Mouse (Mus musculus) midbrain, embryonic 14.5 days (tissue): Measurements from ENCODE around the gene Rbm26. TPM values are rescaled to one million over a fixed set of nuclear protein-coding genes. Genes with fewer than 3 reads are reported as not detected.
A peak's percentile ranks its signal among the peaks of the same experiment; 100 is the strongest.

Experiments
- ATAC-seq: fragments of 200-750 bp; cut with Nextera tagmentation; 2 replicates; pipeline ENCODE4 v1.8.0; 2017; ENCODE audit warnings: moderate number of reproducible peaks, moderate library complexity; ENCODE audit not compliant: low FRiP score, low TSS enrichment
- DNase-seq: peaks from one replicate; pipeline ENCODE4 v3.0.0-alpha.2; 2015
- H3K27ac ChIP-seq: fragments of 300-500 bp; sonication (generic); replicated peaks from 2 replicates; pipeline ENCODE4 v1.5.1; 2014; ENCODE audit warnings: mild to moderate bottlenecking, low read depth, low read length, moderate library complexity
- H3K27me3 ChIP-seq: fragments of 300-500 bp; sonication (generic); 2 replicates; pipeline ENCODE4 v1.6.1; 2014; ENCODE audit warnings: low read length, control low read depth, mixed read lengths; ENCODE audit not compliant: control insufficient read depth, insufficient read depth
- H3K36me3 ChIP-seq: fragments of 300-500 bp; sonication (generic); 2 replicates; pipeline ENCODE4 v1.6.1; 2014; ENCODE audit warnings: low read length, control low read depth; ENCODE audit not compliant: control insufficient read depth, insufficient read depth
- H3K4me1 ChIP-seq: fragments of 300-500 bp; sonication (generic); 2 replicates; pipeline ENCODE4 v1.6.1; 2014; ENCODE audit warnings: mild to moderate bottlenecking, antibody characterized with exemption, low read length, control low read depth; ENCODE audit not compliant: control insufficient read depth, insufficient read depth
- H3K4me2 ChIP-seq: fragments of 300-500 bp; sonication (generic); 2 replicates; pipeline ENCODE4 v1.6.1; 2014; ENCODE audit warnings: mild to moderate bottlenecking, low read length, moderate library complexity
- H3K4me3 ChIP-seq: fragments of 300-500 bp; sonication (generic); replicated peaks from 2 replicates; pipeline ENCODE4 v1.5.1; 2014; ENCODE audit warnings: low read depth, low read length
- H3K9ac ChIP-seq: fragments of 300-500 bp; sonication (generic); replicated peaks from 2 replicates; pipeline ENCODE4 v1.6.1; 2014; ENCODE audit warnings: mild to moderate bottlenecking, low read length, moderate library complexity
- H3K9me3 ChIP-seq: fragments of 300-500 bp; sonication (generic); 2 replicates; pipeline ENCODE4 v1.6.1; 2016; ENCODE audit warnings: low read length, control low read depth, mixed read lengths; ENCODE audit not compliant: control insufficient read depth
- WGBS: fragments of 180-500 bp; shearing (Covaris S2); extraction: QIAGEN DNeasy Blood & Tissue Kit; methylation state at CpG from one replicate; pipeline ENCODE4 v1.1.7; 2014; 5-methylcytosine and 5-hydroxymethylcytosine counted together
- polyA plus RNA-seq: library from polyadenylated mRNA; unstranded; fragments of >200 nt; fragmentation: Nextera tagmentation; extraction: Ambion mirVana; gene quantifications from 2 replicates; pipeline ENCODE4 v1.2.1, GENCODE M21; 2014

The Rbm26 gene
- polyA plus RNA-seq, 1 experiment from 2014 or later = 47.3 TPM

GRCm38 (mm10) chr14:105074376-105074775 is 102.8 kb downstream of the Rbm26 start:
- 94% methylated on average over 7 of the region's 7 CpGs for WGBS

GRCm38 (mm10) chr14:105071010-105071509 is 106.1 kb downstream of the Rbm26 start:
- DNase-seq (peak; percentile 35), ATAC-seq (no peak)
- H3K9me3 ChIP-seq = no peaks in the 10 kb centered on the region
- H3K4me1 ChIP-seq = no peaks in the 10 kb centered on the region
- H3K9ac ChIP-seq = no peak overlapping the region
- no peak overlapping the region for H3K4me2 ChIP-seq
- H3K4me3 ChIP-seq = no peak overlapping the region
- H3K27ac ChIP-seq = no peak overlapping the region
- no peaks in the 10 kb centered on the region for H3K36me3 ChIP-seq
- 41% methylated on average over 14 of the region's 14 CpGs for WGBS
- H3K27me3 ChIP-seq = no peaks in the 10 kb centered on the region

More at GRCm38 (mm10) chr14:105074376-105074775, 102.8 kb downstream of the Rbm26 start:
- Histone ChIP-seq H3K4me2 (no peak overlapping the region), H3K36me3 (no peaks in the 10 kb centered on the region), H3K4me3 (no peak overlapping the region), H3K9ac (no peak overlapping the region), H3K27ac (no peak overlapping the region), H3K9me3 (no peaks in the 10 kb centered on the region), H3K27me3 (no peaks in the 10 kb centered on the region), H3K4me1 (no peaks in the 10 kb centered on the region)
- ATAC-seq (no peak), DNase-seq (no peak)

GRCm38 (mm10) chr14:105070258-105071009 is 106.7 kb downstream of the Rbm26 start:
- no peak for ATAC-seq
- DNase-seq = peak; percentile 20
- Histone ChIP-seq H3K27ac (no peak overlapping the region), H3K9me3 (no peaks in the 10 kb centered on the region), H3K36me3 (no peaks in the 10 kb centered on the region), H3K4me3 (no peak overlapping the region), H3K9ac (no peak overlapping the region), H3K4me2 (no peak overlapping the region), H3K27me3 (no peaks in the 10 kb centered on the region), H3K4me1 (no peaks in the 10 kb centered on the region)
- WGBS = 67% methylated on average over 11 of the region's 11 CpGs

- WGBS = 76% methylated on average over 5 of the region's 5 CpGs
- ATAC-seq (no peak), DNase-seq (no peak)
- H3K4me1 ChIP-seq = no peaks in the 10 kb centered on the region
- H3K27me3 ChIP-seq = no peaks in the 10 kb centered on the region
- no peak overlapping the region for H3K4me2 ChIP-seq
- H3K36me3 ChIP-seq = no peaks in the 10 kb centered on the region
- no peak overlapping the region for H3K4me3 ChIP-seq
- no peaks in the 10 kb centered on the region for H3K9me3 ChIP-seq
- H3K27ac ChIP-seq = no peak overlapping the region
- H3K9ac ChIP-seq = no peak overlapping the region
Measured at GRCm38 (mm10) chr14:105068060-105068459, 109.1 kb downstream of the Rbm26 start.

GRCm38 (mm10) chr14:105064243-105064642 is 112.9 kb downstream of the Rbm26 start:
- DNase-seq (no peak), ATAC-seq (no peak)
- Histone ChIP-seq H3K9ac (no peak overlapping the region), H3K36me3 (no peaks in the 10 kb centered on the region), H3K4me3 (no peak overlapping the region), H3K27me3 (no peaks in the 10 kb centered on the region), H3K4me2 (no peak overlapping the region), H3K27ac (no peak overlapping the region), H3K9me3 (no peaks in the 10 kb centered on the region), H3K4me1 (no peaks in the 10 kb centered on the region)
- 85% methylated on average over 1 of the region's 1 CpGs for WGBS

- ATAC-seq (no peak), DNase-seq (no peak)
- Histone ChIP-seq H3K27ac (no peak overlapping the region), H3K9me3 (no peaks in the 10 kb centered on the region), H3K9ac (no peak overlapping the region), H3K4me3 (no peak overlapping the region), H3K27me3 (no peaks in the 10 kb centered on the region), H3K36me3 (no peaks in the 10 kb centered on the region), H3K4me1 (no peaks in the 10 kb centered on the region), H3K4me2 (no peak overlapping the region)
- WGBS = 85% methylated on average over 2 of the region's 2 CpGs
Measured at GRCm38 (mm10) chr14:105061230-105061629, 115.9 kb downstream of the Rbm26 start.

GRCm38 (mm10) chr14:105057934-105058333 is 119.2 kb downstream of the Rbm26 start:
- H3K9ac ChIP-seq = no peak overlapping the region
- H3K27me3 ChIP-seq = no peaks in the 10 kb centered on the region
- no peaks in the 10 kb centered on the region for H3K9me3 ChIP-seq
- H3K36me3 ChIP-seq = no peaks in the 10 kb centered on the region
- H3K27ac ChIP-seq = no peak overlapping the region
- ATAC-seq = no peak
- no peaks in the 10 kb centered on the region for H3K4me1 ChIP-seq
- no peak overlapping the region for H3K4me3 ChIP-seq
- H3K4me2 ChIP-seq = no peak overlapping the region
- no peak for DNase-seq
